Mouse (Mus musculus): ENCODE measurements at regions not wholly inside any gene's neighbourhood (a gene's known extent, or its start where the extent isn't known, plus 50 kb on each side); places are given as distances from the start of the nearest gene placed in this dataset.

DNA sequence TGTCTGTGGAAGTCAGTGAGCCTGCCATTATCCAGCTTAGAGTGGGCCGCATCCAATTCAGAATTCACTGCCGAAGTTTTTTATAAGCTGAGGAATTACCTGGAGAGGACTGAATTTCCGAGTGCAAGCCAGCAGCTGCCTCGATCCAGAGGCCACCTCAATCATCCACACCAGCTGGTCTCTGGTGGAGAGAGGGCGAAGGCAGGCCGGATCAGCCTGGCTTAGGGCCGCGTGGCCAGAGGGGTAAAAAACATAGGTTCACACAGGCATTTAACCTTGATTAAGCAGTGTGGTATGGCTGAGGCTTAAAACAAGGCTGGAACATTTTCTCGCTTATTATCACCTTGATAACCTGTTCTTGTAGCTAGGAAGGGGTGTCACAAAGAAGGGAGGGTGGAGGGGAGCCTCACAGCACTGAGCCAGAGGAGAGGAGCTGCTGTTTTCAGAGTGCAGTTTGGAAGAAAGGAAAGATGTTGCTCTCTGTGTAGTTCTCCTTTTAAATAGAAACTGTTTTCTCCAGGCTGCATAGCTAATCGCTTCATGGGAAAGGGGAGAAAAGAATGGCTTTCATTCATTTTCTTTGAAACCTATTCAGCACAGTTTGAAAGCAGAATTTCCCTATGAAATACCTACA lies 135.1 kb upstream of the Noct start:
- DNase-seq (ENCODE audit: low spot score) = no peak

- DNase-seq (ENCODE audit: low spot score) = no peak
Measured at GRCm38 (mm10) chr3:51091478-51091877, 132.8 kb upstream of the Noct start.

GRCm38 (mm10) chr3:51092079-51093028 lies 131.9 kb upstream of the Noct start:
- DNase-seq (ENCODE audit: low spot score) = no peak

DNA sequence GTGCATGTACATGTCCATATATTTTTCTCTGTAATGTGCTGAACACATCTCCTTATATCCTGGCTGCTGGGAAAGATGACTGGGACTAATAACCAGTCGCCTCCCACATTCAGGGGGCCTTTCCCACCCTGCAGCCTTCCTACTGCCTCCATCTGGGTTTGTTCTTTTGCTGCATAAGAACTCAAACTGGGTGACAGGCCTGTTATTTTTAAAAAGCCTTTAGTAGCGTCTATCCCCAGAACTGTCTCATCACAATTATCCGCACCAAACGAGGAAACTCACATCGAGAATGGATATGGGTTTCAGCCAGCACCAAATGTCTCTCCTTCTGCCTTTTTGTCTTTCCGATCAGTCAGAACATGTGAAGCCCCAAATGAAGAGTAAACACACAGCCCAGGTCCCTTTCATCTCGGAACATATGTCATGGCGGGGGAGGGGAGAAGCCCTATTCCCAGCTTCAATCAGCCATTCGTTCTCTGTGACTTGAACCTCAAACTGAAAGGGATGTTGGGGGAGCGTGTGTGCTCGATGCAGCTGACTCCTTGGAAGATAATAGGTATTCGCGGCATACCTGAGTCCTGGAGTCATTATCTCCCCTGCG lies 128.3 kb upstream of the Noct start:
- DNase-seq (ENCODE audit: low spot score) = peak; percentile 50

GRCm38 (mm10) chr3:51096545-51096944 lies 127.7 kb upstream of the Noct start:
- DNase-seq (ENCODE audit: low spot score) = peak; percentile 32

GRCm38 (mm10) chr3:51097362-51097761 lies 126.9 kb upstream of the Noct start:
- no peak for DNase-seq (ENCODE audit: low spot score)

DNA sequence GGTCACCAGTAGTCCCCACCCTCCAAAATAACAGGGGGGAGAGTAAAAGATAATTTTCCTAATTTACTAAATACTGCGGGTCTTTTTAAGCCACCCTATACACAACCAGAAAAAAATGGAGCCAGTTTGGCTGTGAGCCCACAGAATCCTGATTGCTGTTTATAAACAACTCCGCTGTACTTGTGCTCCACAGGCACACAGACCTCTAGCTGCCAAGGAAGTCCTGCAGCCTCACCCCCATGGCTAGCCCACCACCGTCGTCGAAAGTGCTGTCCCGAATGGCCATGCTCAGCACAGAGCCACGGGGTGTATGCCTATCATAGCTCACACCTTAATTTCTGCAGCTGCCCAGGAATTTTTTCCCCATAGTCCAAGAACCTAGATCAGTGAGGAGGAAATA lies 124.3 kb upstream of the Noct start:
- no peak for DNase-seq (ENCODE audit: low spot score)

GRCm38 (mm10) chr3:51108639-51109202 lies 115.5 kb upstream of the Noct start:
- DNase-seq (ENCODE audit: low spot score) = peak; percentile 41

DNA sequence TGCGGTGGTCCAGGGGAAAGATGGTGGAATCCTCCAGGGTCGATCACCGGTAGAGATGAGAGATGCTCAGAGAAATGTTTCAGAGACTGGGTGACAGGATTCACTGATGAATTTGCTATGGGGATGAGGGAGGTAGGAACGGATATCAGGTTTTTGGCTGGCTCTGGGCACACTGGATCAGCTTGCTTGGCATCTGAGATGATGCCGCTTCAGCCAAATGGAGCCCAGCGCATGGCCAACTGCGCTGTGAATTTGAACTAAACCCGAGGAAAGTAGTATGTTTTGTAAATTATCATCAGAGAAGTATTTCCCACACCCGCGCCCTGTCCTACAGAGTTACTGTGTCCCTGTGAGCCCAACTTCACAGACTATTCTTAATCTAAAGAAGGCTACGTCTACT lies 113.0 kb upstream of the Noct start:
- no peak for DNase-seq (ENCODE audit: low spot score)

- DNase-seq (ENCODE audit: low spot score) = no peak
Measured at GRCm38 (mm10) chr3:51112351-51112750, 111.9 kb upstream of the Noct start.

GRCm38 (mm10) chr3:51115921-51116320 lies 108.3 kb upstream of the Noct start:
- no peak for DNase-seq (ENCODE audit: low spot score)

GRCm38 (mm10) chr3:51118706-51119105 lies 105.5 kb upstream of the Noct start:
- DNase-seq (ENCODE audit: low spot score) = no peak

- DNase-seq (ENCODE audit: low spot score) = no peak
Measured at GRCm38 (mm10) chr3:51120522-51120921, 103.7 kb upstream of the Noct start.

- peak; percentile 91 for DNase-seq (ENCODE audit: low spot score)
Measured at GRCm38 (mm10) chr3:51121703-51122540, 102.3 kb upstream of the Noct start.

- no peak for DNase-seq (ENCODE audit: low spot score)
Measured at GRCm38 (mm10) chr3:51122541-51122935, 101.7 kb upstream of the Noct start.

DNA sequence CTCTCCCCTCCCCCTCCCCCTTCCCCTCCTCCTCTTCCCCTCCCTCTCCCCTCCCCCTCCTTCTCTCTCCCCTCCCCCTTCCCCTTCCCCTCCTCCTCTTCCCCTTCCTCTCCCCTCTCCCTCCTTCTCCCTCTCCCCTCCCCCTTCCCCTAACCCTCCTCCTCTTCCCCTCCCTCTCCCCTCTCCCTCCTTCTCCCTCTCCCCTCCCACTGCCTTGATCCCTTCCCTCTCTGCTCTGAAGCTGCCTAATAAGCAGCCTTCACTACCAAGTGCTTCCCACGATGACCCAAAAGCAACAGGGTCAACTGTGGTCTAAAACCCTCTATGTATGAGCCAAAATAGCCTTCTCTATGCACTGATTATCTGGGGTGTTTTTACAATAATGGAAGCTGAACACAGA lies 96.4 kb upstream of the Noct start:
- no peak for DNase-seq (ENCODE audit: low spot score)

- DNase-seq (ENCODE audit: low spot score) = no peak
Measured at GRCm38 (mm10) chr3:51128491-51129155, 95.6 kb upstream of the Noct start.

DNA sequence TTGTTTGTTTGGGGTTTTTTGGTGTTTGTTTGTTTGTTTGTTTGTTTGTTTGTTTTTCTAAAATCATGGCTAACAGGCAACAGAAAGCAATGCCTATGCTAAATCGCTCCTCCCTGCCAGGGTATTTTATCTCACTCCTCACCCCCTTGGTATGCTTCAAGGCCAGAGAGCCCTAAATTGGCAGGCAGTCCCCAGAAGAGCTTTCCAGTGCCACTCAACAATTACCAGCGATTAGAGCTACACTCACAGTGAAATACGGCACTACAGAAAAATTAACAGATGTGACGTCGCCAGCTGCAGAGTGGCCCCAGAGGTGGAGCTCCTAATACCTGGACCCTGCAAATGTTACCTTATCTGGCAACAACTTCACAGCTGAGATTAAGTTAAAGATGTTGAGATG lies 93.5 kb upstream of the Noct start:
- DNase-seq (ENCODE audit: low spot score) = no peak

DNA sequence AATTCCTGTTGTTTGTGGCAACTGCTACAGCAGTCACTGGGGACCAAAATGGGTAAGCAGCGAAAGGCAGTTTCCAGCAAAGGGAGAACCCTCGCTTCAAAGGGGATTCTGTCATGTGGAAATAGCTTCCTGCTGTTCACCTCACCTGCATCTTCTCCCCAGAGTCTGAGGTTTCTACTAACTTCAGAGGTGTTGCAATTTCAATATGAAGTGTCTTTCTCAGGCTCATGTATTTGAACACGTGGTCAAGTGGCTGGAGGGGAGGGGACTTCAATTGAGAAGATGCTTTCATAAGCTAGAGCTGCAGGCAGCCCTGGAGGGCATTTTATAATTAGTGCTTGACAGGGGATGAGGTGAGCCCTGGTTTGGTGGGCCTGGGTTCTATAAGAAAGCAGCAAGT lies 92.9 kb upstream of the Noct start:
- DNase-seq (ENCODE audit: low spot score) = no peak

GRCm38 (mm10) chr3:51132736-51133135 lies 91.5 kb upstream of the Noct start:
- DNase-seq (ENCODE audit: low spot score) = no peak

DNA sequence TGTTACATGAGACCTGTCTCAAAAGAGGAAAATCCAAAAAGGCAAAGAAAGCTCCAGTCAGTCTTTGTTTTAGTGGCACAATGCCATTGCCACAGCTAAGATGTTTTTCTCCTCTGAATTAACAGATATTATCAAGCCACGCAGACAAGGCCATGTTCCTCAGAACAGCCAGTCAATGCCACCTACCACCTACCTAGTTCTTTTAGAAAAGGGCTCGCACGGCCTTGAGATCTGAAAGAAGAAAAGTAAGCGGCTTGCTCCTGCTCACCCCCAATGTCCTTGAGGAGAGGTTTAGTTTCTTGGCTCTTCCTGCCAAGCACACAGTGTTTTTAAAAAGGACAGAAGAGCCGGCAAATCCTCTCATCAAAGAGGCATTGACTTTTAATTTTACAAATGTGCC lies 88.7 kb upstream of the Noct start:
- no peak for DNase-seq (ENCODE audit: low spot score)

Measured in retina, embryonic 14.5 days (tissue).